Mouse (Mus musculus) neural tube, embryonic 14.5 days (tissue): ENCODE results near the gene Amz2. TPM values are rescaled to one million over a fixed set of nuclear protein-coding genes. Genes with fewer than 3 reads are reported as not detected.

Experiments
- ATAC-seq: fragments of 200-750 bp; cut with Nextera tagmentation; 2 replicates; pipeline ENCODE4 v1.8.0; 2017; ENCODE audit warnings: low read depth, mild to moderate bottlenecking, moderate TSS enrichment, moderate library complexity
- H3K27ac ChIP-seq: fragments of 300-500 bp; sonication (generic); 2 replicates; pipeline ENCODE4 v1.5.1; 2014; ENCODE audit warnings: low read depth, mild to moderate bottlenecking, control low read depth, low read length, moderate library complexity, mixed read lengths
- H3K27me3 ChIP-seq: fragments of 300-500 bp; sonication (generic); 2 replicates; pipeline ENCODE4 v1.6.1; 2014; ENCODE audit warnings: low read length; ENCODE audit not compliant: control insufficient read depth, insufficient read depth
- H3K36me3 ChIP-seq: fragments of 300-500 bp; sonication (generic); 2 replicates; pipeline ENCODE4 v1.6.1; 2014; ENCODE audit warnings: low read length, mixed read lengths; ENCODE audit not compliant: control insufficient read depth, insufficient read depth
- H3K4me1 ChIP-seq: fragments of 300-500 bp; sonication (generic); 2 replicates; pipeline ENCODE4 v1.6.1; 2014; ENCODE audit warnings: low read length; ENCODE audit not compliant: control insufficient read depth, insufficient read depth
- H3K4me2 ChIP-seq: fragments of 300-500 bp; sonication (generic); 2 replicates; pipeline ENCODE4 v1.6.1; 2014; ENCODE audit warnings: mild to moderate bottlenecking, low read depth, low read length, control low read depth
- H3K4me3 ChIP-seq: fragments of 300-500 bp; sonication (generic); 2 replicates; pipeline ENCODE4 v1.5.1; 2014; ENCODE audit warnings: low read depth, low read length, control low read depth, mixed read lengths
- H3K9ac ChIP-seq: fragments of 300-500 bp; sonication (generic); replicated peaks from 2 replicates; pipeline ENCODE4 v1.6.1; 2014; ENCODE audit warnings: low read depth, mild to moderate bottlenecking, control low read depth, low read length, mixed read lengths
- H3K9me3 ChIP-seq: fragments of 300-500 bp; sonication (generic); 2 replicates; pipeline ENCODE4 v1.6.1; 2016; ENCODE audit warnings: low read length; ENCODE audit not compliant: control insufficient read depth
- WGBS: fragments of 180-500 bp; shearing (Covaris S2); extraction: QIAGEN DNeasy Blood & Tissue Kit; methylation state at CpG from one replicate; pipeline ENCODE4 v1.1.7; 2014; 5-methylcytosine and 5-hydroxymethylcytosine counted together
- polyA plus RNA-seq: library from polyadenylated mRNA; unstranded; fragments of >200 nt; fragmentation: Nextera tagmentation; extraction: Ambion mirVana; gene quantifications from 2 replicates; pipeline ENCODE4 v1.2.1, GENCODE M21; 2014

Amz2 gene
- polyA plus RNA-seq, 1 experiment from 2014 or later, result 59.1 TPM

DNA sequence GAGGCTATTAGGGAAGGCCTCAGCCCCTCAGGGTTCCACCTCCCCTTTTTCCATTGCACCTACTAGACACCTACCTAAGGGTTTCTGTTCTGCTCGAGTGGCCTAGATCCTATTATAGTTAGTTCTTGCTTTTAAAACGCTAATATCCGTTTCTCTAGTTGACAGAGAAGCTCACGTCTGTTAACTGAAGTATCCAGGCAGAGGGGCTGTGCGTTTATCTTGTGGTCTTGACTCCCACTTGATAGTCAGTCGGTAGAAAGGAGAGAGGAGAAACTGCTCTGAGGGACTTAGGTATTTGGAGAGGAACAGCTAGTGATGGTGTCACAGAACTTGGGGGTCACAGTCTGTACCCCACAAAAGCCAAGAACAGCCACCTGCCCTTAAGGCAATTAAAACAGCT, 50.9 kb downstream of the Amz2 start:
- no peak for ATAC-seq
- H3K4me3 ChIP-seq, result no peak overlapping the region
- 34% methylated on average over 6 of the region's 6 CpGs for WGBS

DNA sequence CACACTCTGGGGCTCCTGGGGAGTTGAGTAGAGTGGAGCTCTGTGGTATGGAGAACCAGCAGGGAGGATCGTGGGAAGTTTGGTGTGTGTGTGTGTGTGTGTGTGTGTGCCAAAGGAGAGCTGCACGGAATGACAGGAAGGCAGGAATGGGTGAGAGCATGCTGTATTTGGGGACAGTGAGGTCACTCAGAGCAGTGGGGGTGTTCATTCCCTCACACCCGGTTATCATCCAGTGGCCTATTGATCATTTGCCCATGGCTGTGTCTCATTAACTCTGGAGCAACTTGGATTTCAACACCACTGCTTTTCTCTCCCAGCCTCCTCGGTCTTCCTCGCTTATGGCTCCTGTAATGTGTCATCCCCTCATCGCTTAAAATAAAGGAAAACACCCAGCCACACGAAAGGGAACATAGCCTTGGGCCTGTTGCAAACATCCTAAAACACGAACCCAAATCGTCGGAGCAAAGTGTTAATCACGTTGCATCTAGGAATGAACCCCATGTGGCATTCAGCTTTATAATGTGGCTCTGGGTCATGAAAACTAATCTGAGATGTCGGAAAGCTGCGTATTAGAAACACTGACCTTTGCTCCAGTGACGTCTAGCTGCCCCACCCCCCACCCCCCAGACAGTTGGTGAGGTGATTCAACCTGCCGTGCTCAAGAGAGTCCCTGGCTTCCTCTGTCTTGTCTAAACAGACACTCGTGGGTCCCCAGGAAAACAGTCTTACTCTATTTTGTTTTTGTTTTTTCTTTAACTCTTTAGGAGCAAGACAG, 52.0 kb downstream of the Amz2 start:
- Histone ChIP-seq H3K27ac (no peak overlapping the region), H3K9me3 (no peaks in the 10 kb centered on the region), H3K9ac (no peak overlapping the region), H3K4me2 (no peak overlapping the region), H3K4me3 (no peak overlapping the region), H3K27me3 (no peaks in the 10 kb centered on the region), H3K36me3 (no peaks in the 10 kb centered on the region), H3K4me1 (0 out of 2 replicates have a peak, but pooled peaks cover 4% of the 10 kb centered on the region)
- WGBS, result 55% methylated on average over 16 of the region's 16 CpGs
- no peak for ATAC-seq

More for the DNA sequence above, 50.9 kb downstream of the Amz2 start:
- Histone ChIP-seq H3K27me3 (no peaks in the 10 kb centered on the region), H3K4me2 (no peak overlapping the region), H3K4me1 (0 out of 2 replicates have a peak, but pooled peaks cover 8% of the 10 kb centered on the region), H3K9me3 (no peaks in the 10 kb centered on the region), H3K36me3 (no peaks in the 10 kb centered on the region), H3K27ac (no peak overlapping the region), H3K9ac (no peak overlapping the region)

DNA sequence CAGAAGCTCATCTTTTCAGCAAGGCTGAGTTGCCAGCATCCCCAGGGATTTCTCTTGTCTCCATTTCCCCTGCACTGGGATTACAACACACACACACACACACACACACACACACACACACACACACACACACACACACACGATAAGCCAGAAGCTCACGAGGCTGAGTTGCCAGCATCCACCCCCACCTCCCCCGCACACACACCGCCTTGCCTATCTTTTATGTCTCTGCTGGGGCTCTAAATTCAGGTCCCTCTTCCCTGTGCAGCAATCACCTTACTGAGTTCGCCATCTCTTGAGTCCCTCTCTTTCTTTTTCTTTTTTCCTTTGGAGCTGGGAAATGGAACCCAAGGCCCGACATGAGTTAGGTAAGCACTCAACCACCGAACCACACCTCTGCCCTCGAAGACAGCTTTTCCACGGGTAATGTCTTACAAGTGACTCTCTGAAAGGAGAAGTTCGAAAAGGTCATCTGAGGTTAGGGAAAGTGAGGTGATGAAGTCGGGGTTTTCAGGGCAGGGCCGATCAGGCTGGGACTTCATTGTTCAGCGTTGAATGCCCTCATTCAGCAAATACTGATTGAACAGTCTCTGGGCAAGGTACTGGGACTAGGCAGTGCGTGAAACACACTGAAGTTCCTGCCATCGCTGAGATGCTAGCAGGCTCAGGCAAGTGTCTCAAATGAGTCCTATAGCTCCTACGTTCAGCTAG, 54.0 kb downstream of the Amz2 start:
- H3K4me2 ChIP-seq, result no peak overlapping the region
- H3K9ac ChIP-seq, result no peak overlapping the region
- H3K36me3 ChIP-seq, result no peaks in the 10 kb centered on the region
- H3K27ac ChIP-seq, result no peak overlapping the region
- no peaks in the 10 kb centered on the region for H3K4me1 ChIP-seq
- whole genome bisulfite sequencing, result 46% methylated on average over 16 of the region's 16 CpGs
- no peaks in the 10 kb centered on the region for H3K9me3 ChIP-seq
- no peak for ATAC-seq
- no peak overlapping the region for H3K4me3 ChIP-seq
- H3K27me3 ChIP-seq, result no peaks in the 10 kb centered on the region

DNA sequence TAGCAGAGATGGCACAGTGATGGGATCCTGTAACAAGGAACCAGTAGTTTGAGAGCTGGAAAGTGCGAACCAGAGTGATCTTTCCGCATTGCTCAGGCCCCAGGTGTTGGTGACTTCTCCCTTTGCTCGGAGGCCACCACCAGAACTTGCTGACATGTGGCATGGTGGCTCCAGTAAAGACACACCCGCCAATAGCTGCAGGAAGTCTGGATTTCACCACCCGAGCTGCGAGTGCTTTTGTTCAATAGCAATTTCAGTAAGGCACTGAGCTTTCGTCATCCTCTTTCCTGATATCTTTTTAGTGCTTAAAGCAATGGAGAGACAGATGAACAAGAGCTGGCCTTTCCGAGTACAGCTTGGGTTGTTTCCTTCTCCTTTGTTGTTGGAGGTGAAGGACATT, 54.7 kb downstream of the Amz2 start:
- WGBS, result 84% methylated on average over 8 of the region's 8 CpGs
- Histone ChIP-seq H3K4me1 (no peaks in the 10 kb centered on the region), H3K27ac (no peak overlapping the region)

DNA sequence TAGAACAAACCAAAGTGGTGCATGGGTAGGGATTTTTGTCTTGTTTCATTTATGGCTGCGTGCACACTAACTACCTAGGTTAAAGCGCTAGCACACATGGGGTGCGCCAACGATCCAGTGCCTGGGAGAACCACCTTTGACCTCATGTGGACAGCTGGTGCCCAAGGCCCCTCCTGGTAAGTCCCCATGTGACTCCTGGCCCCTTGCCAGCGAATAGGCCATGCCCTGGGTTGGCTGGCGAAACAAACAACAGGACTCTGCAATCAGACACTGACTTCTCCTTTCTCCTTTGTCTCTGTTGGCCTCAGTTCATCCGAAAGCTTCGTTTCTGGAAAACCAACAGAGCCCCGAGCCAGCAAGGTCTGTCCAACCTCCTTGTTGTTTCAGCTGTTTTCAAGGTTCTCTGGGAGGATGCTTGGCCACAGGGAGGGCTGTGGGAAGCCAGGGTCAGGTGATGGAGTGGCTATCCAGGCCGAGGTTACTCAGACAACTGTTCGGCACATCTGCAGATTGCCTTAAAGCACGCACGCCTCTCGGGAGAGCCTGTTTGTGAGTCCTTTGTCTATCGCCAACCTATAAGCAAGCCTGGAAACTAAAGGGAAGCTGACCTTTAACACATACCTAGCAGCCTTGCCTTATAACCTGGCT, 59.8 kb downstream of the Amz2 start:
- no peak for ATAC-seq
- no peaks in the 10 kb centered on the region for H3K27me3 ChIP-seq
- H3K36me3 ChIP-seq, result no peaks in the 10 kb centered on the region
- H3K4me2 ChIP-seq, result no peak overlapping the region
- no peak overlapping the region for H3K27ac ChIP-seq
- no peak overlapping the region for H3K4me3 ChIP-seq
- H3K9ac ChIP-seq, result no peak overlapping the region
- no peaks in the 10 kb centered on the region for H3K9me3 ChIP-seq
- WGBS, result 78% methylated on average over 15 of the region's 15 CpGs
- no peaks in the 10 kb centered on the region for H3K4me1 ChIP-seq

More for the DNA sequence above, 54.7 kb downstream of the Amz2 start:
- no peak overlapping the region for H3K9ac ChIP-seq
- ATAC-seq, result no peak
- H3K36me3 ChIP-seq, result no peaks in the 10 kb centered on the region
- H3K4me2 ChIP-seq, result no peak overlapping the region
- H3K9me3 ChIP-seq, result no peaks in the 10 kb centered on the region
- H3K27me3 ChIP-seq, result no peaks in the 10 kb centered on the region
- H3K4me3 ChIP-seq, result no peak overlapping the region

DNA sequence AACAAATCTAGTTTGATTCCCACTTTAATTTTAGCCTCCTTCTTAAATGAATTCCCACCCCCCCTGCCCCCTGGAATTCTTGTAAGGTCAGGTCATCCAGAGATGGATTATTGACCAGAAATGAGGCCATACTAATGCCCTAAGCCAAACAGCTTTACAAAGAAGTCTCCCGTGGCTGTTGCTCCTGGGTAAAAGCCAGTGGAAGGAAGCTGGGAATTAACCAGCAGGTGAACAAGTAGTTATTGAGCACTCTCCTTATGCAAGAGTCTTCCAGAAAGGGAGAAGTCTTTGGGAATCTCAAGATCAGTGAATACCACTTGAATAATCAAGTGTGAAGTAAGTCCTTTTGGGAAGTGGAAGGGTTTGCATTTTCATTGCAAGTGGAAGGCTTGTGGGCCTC, 61.4 kb downstream of the Amz2 start:
- no peak overlapping the region for H3K4me2 ChIP-seq
- 27% methylated on average over 1 of the region's 1 CpGs for WGBS
- no peak overlapping the region for H3K9ac ChIP-seq
- ATAC-seq, result no peak
- no peaks in the 10 kb centered on the region for H3K9me3 ChIP-seq
- no peaks in the 10 kb centered on the region for H3K36me3 ChIP-seq
- H3K27ac ChIP-seq, result no peak overlapping the region
- H3K4me1 ChIP-seq, result no peaks in the 10 kb centered on the region
- no peaks in the 10 kb centered on the region for H3K27me3 ChIP-seq
- H3K4me3 ChIP-seq, result no peak overlapping the region

DNA sequence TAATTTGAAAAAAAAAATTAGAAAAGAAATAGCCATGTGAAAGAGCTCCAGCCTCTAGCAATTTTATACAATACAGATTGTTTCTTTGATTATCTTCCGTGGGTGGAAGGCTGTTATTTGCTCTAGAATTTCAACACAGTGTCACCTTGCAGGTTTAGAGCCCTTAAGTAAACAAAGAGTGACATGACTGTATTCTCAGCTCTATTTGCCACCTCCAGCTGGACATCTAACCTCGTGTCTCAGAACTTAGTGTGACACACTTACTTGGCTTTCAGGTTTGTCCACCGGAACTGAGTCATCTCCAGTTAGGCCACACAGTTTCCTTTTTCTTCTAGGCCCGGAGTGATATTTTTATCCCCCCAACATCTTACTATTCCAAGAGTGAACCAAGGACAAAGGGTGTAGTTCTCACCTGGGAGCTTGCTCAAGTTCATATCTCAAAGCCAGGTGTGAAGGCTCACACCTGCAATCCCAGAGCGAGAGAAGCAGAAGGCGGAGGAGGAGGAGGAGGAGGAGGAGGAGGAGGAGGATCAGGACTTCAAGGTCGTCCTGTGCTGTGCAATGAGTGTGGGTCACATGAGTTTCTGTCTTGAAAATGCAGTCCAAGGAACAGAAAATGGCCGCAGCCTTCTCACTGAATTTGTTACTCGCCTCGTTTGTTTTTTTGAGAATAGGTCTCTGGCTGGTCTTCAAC, 62.4 kb downstream of the Amz2 start:
- Histone ChIP-seq H3K36me3 (no peaks in the 10 kb centered on the region), H3K4me3 (no peak overlapping the region), H3K27me3 (no peaks in the 10 kb centered on the region), H3K27ac (no peak overlapping the region), H3K9ac (no peak overlapping the region), H3K4me1 (no peaks in the 10 kb centered on the region), H3K9me3 (no peaks in the 10 kb centered on the region), H3K4me2 (no peak overlapping the region)
- 87% methylated on average over 10 of the region's 10 CpGs for WGBS
- no peak for ATAC-seq

DNA sequence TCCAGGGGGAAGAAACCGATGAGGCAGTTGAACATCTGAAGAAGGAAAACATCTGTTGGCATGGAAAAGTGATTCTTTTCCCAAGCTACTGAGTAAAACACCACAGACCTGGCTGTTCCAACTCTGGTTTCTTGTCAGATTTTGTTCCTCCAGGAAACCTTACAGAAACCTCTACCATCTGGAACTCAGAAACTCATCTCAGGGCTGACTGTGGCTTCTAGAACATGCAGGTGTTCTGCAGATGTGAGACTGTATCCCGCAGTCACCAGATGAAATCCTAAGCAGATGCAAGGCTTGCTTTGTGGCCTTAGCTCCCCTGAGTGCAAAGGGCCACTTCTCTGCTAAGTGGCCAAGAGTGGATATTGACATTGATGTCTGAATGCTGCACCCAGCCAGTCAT, 64.0 kb downstream of the Amz2 start:
- ATAC-seq, result no peak
- H3K4me1 ChIP-seq, result no peaks in the 10 kb centered on the region
- H3K4me2 ChIP-seq, result no peak overlapping the region
- H3K27ac ChIP-seq, result no peak overlapping the region
- no peaks in the 10 kb centered on the region for H3K36me3 ChIP-seq
- 87% methylated on average over 2 of the region's 2 CpGs for WGBS
- H3K9me3 ChIP-seq, result no peaks in the 10 kb centered on the region
- no peak overlapping the region for H3K4me3 ChIP-seq
- H3K27me3 ChIP-seq, result no peaks in the 10 kb centered on the region
- H3K9ac ChIP-seq, result no peak overlapping the region
